Mouse (Mus musculus) hindbrain, embryonic 10.5 days (tissue): ENCODE data around the gene Lsamp. TPM values are rescaled to one million over a fixed set of nuclear protein-coding genes. Genes with fewer than 3 reads are reported as not detected.

Source experiments
- DNase-seq: peaks from one replicate; pipeline ENCODE4 v3.0.0-alpha.2; 2017; ENCODE audit warnings: low spot score
- H3K27ac ChIP-seq: fragments of 300-500 bp; sonication (generic); 2 replicates; pipeline ENCODE4 v1.5.1; 2016; ENCODE audit warnings: mild to moderate bottlenecking, moderate library complexity
- H3K27me3 ChIP-seq: fragments of 300-500 bp; sonication (generic); 2 replicates; pipeline ENCODE4 v1.6.1; 2016; ENCODE audit warnings: mild to moderate bottlenecking; ENCODE audit not compliant: poor library complexity, insufficient read depth, severe bottlenecking
- H3K36me3 ChIP-seq: fragments of 300-500 bp; sonication (generic); 2 replicates; pipeline ENCODE4 v1.6.1; 2016; ENCODE audit warnings: mild to moderate bottlenecking, moderate library complexity
- H3K4me1 ChIP-seq: fragments of 300-500 bp; sonication (generic); replicated peaks from 2 replicates; pipeline ENCODE4 v1.6.1; 2016; ENCODE audit warnings: mild to moderate bottlenecking
- H3K4me3 ChIP-seq: fragments of 300-500 bp; sonication (generic); 2 replicates; pipeline ENCODE4 v1.5.1; 2016; ENCODE audit warnings: mild to moderate bottlenecking, moderate library complexity
- H3K9me3 ChIP-seq: fragments of 300-500 bp; sonication (generic); 2 replicates; pipeline ENCODE4 v1.6.1; 2016; ENCODE audit warnings: mild to moderate bottlenecking, moderate library complexity
- WGBS: fragments of 180-500 bp; shearing (Covaris S2); methylation state at CpG from one replicate; pipeline ENCODE4 v1.1.7; 2016; 5-methylcytosine and 5-hydroxymethylcytosine counted together
- polyA plus RNA-seq: library from polyadenylated mRNA; unstranded; fragments of >200 nt; fragmentation: Nextera tagmentation; extraction: Ambion mirVana; gene quantifications from 2 replicates; pipeline ENCODE4 v1.2.1, GENCODE M21; 2016

Lsamp gene
- polyA plus RNA-seq, 1 experiment from 2014 or later = 17.2 TPM

DNA sequence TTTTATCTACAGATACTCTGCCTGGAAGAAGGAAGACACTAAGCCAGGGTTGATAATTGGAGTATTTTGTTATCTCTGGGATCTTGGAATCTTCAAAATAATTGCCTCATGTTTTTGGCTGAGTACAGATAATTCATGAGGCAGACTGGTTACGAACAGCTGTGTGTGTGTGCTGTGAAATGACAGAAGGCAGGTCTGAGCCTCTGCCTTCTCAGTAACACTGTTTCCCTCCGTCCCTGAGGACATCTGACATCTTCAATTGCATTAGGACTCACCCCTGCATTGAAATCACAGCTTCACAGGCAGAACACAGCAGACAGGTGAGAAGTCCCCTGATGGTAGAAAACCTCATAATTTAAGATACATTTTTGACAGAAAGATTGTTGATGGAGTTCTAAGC, 323.5 kb downstream of the Lsamp start:
- H3K4me1 ChIP-seq = no peaks in the 10 kb centered on the region
- H3K27ac ChIP-seq = no peak overlapping the region
- no peak overlapping the region for H3K4me3 ChIP-seq
- 64% methylated on average over 2 of the region's 2 CpGs for WGBS
- H3K36me3 ChIP-seq = no peaks in the 10 kb centered on the region
- no peaks in the 10 kb centered on the region for H3K27me3 ChIP-seq
- H3K9me3 ChIP-seq = no peaks in the 10 kb centered on the region
- DNase-seq = no peak

DNA sequence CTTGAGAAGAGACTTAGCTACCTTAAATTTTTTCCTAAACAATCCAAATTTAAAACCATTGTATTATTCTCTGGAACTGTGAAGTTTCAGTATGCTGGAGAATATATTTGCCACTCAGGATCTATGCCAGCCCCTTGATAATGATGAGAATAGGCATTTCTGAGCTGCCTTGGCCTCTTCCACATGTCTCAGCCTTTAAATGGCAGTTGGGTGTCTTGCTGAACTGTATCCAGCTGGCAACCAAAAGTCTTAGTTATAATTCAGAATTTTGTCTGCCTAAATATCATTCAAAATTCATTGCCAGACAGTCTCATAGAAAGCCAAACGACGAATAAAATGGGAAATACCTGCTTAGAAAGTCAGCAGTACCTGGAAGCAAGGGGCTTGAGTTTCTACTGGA, 332.0 kb downstream of the Lsamp start:
- no peak overlapping the region for H3K4me3 ChIP-seq
- 94% methylated on average over 2 of the region's 2 CpGs for WGBS
- no peaks in the 10 kb centered on the region for H3K27me3 ChIP-seq
- H3K27ac ChIP-seq = no peak overlapping the region
- no peak for DNase-seq
- H3K9me3 ChIP-seq = no peaks in the 10 kb centered on the region
- no peaks in the 10 kb centered on the region for H3K4me1 ChIP-seq
- H3K36me3 ChIP-seq = no peaks in the 10 kb centered on the region

DNA sequence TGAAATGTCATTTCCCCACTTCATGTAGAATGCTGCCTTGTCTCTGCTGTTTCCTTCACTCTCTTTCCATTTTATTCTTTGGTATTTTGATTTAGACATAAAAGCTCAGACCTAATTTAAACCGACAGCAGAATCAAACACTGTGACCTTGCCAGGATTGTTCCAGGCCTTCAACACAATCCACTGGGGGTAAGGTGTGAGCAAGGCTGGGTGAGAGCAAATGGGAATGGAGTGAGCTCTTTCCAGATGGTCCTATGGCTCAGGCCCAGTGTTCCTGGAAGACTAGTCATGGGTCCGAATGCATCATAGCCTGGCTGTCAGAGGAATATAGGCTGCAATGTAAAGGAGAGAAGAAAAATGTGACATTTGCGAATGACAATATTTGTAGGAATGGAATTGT, 340.6 kb downstream of the Lsamp start:
- 89% methylated on average over 3 of the region's 3 CpGs for WGBS
- no peaks in the 10 kb centered on the region for H3K4me1 ChIP-seq
- no peaks in the 10 kb centered on the region for H3K9me3 ChIP-seq
- H3K27ac ChIP-seq = no peak overlapping the region
- no peaks in the 10 kb centered on the region for H3K36me3 ChIP-seq
- H3K27me3 ChIP-seq = no peaks in the 10 kb centered on the region
- DNase-seq = no peak
- H3K4me3 ChIP-seq = no peak overlapping the region

DNA sequence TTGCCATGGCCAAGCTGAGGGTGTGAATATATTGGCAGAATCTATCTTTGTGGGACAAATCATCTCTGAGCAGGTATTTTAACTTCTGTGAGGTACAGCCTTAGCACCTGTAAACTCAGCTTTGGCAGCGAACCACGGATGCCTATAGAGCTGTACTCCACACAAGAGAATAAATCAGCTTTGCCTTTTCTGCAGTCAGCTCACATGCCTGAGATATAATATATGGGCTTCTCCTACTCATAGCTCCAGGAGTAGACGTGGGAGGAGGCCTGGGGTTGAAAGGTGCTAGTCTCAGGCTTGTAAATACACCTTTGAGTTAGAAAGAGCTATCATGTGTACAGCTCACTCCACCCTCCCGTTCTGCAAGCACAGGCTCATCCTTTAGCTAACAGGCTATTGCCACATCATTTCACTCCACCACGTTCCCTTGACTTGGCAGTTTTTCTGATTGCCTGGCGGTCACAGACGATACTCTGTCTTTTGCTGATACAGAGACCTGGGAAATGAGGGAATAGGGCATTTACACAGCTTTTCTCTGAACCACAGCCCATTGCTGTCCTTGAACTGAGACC, 344.2 kb downstream of the Lsamp start:
- Histone ChIP-seq H3K9me3 (no peaks in the 10 kb centered on the region), H3K36me3 (no peaks in the 10 kb centered on the region), H3K27me3 (no peaks in the 10 kb centered on the region), H3K27ac (no peak overlapping the region), H3K4me3 (no peak overlapping the region), H3K4me1 (no peaks in the 10 kb centered on the region)
- 88% methylated on average over 7 of the region's 7 CpGs for WGBS
- no peak for DNase-seq

DNA sequence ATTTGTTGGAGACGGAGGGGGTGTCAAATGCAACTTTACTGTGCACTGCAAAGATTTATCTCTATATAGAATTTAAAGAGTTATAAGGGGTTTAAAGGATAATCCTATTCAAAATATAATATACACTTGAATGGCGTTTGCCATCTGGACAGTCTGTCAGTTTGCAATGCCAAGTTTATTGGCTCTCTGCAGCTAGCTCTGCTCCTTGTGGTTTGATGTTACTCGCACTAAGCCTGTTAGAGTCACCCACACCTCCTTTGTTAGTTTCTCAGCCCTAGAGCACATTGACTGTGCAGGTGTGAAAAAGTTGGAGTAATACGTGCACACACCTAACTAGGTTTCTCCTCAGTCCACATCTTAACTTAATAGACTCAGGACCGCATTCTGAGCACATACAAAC, 385.5 kb downstream of the Lsamp start:
- Histone ChIP-seq H3K36me3 (no peaks in the 10 kb centered on the region), H3K27ac (no peak overlapping the region), H3K9me3 (no peaks in the 10 kb centered on the region), H3K27me3 (no peaks in the 10 kb centered on the region), H3K4me1 (no peaks in the 10 kb centered on the region), H3K4me3 (no peak overlapping the region)
- no peak for DNase-seq
- 90% methylated on average over 5 of the region's 5 CpGs for WGBS

DNA sequence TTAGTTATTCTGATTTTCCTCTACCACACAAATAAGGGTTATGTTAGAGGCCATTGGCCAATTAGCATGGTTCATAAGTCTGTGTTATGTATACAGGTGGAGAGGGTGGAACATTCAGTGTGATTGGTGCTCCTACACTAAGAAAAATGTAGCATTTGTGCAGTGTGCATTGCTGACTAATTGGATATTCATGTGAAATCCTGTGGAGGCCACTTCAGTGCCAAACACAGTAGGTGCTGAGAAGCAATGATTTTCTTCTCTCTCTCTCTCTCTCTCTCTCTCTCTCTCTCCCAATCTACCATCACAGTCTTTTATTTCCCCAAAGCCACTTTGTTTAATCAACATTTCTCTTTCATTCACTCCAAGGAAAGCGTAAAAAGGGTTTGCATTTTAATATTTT, 387.1 kb downstream of the Lsamp start:
- Histone ChIP-seq H3K36me3 (no peaks in the 10 kb centered on the region), H3K27ac (no peak overlapping the region), H3K4me1 (no peaks in the 10 kb centered on the region), H3K27me3 (no peaks in the 10 kb centered on the region), H3K4me3 (no peak overlapping the region), H3K9me3 (no peaks in the 10 kb centered on the region)
- 87% methylated on average over 1 of the region's 1 CpGs for whole genome bisulfite sequencing
- DNase-seq = no peak

DNA sequence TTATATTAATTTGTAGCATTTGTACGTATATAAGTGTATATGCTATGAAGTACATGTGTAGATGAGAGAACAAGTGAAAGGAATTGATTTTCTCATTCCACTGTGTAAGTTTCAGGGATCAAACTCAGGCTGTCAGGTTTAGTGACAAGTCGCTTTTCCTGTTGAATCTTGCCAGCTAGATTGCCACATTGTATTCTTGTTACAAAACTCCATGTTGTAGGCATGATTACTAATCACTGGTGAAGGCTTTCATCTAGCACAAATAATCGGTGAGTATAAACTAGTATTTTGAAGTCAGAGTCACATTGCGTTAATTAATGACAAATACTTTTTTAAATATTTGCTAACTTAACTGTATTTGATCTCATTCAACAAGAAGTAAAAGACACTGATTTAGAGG, 391.2 kb downstream of the Lsamp start:
- WGBS = 92% methylated on average over 4 of the region's 4 CpGs
- no peak for DNase-seq

DNA sequence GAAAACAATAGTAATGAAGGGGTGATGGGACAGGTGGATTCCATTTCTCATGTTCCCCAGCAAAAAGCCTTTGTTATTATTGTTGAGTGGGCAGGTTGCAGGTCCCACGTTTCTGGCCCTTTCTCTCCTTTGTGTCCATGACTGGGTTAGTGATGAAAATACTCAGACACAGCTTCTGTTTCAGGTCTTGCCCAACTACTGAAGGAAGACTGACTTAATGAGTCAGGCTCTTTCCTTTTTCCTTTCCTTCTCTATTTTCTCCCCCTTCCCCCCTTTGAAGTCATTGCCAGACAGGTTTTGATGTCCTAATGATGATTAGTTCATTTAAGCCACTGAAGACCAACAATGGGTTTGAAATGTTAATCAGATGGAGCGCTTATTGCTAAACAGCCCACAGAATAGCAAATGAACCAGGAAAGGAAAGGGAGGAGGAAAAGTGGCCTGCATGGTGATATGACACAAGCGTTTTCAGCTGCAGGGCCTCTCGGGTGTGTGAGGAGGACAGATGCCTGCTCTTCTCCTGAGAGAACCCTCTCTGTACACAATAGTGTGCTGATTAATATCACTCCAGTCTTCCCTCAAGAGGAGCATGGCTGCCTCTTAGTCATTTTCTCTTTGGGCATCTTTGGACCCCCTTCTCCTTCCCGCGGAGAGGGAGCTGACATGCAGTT, 393.1 kb downstream of the Lsamp start:
- Histone ChIP-seq H3K9me3 (no peaks in the 10 kb centered on the region), H3K36me3 (no peaks in the 10 kb centered on the region), H3K4me3 (no peak overlapping the region), H3K4me1 (no peaks in the 10 kb centered on the region), H3K27me3 (no peaks in the 10 kb centered on the region), H3K27ac (no peak overlapping the region)
- DNase-seq = no peak
- WGBS = 80% methylated on average over 6 of the region's 6 CpGs

More for the DNA sequence above, 391.2 kb downstream of the Lsamp start:
- Histone ChIP-seq H3K9me3 (no peaks in the 10 kb centered on the region), H3K4me3 (no peak overlapping the region), H3K4me1 (no peaks in the 10 kb centered on the region), H3K36me3 (no peaks in the 10 kb centered on the region), H3K27ac (no peak overlapping the region), H3K27me3 (no peaks in the 10 kb centered on the region)

DNA sequence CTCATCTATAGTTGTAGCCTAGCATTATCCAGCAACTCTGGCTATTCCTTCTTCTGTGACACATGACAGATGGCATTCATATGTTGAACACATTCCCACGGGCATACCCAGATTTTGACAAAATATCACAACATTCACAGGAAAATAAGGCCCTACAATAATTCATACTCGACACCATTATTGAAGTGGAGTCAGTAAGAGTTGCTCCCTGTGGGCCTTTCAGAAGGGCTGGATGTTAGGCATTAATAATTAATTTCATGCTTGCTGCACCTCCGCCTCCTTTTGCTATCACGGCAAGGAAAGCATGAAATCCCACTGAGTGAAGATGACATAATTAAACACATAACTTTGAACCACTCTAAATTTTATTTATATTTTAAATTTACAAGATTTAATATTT, 407.9 kb downstream of the Lsamp start:
- H3K4me1 ChIP-seq = no peaks in the 10 kb centered on the region
- no peak overlapping the region for H3K4me3 ChIP-seq

DNA sequence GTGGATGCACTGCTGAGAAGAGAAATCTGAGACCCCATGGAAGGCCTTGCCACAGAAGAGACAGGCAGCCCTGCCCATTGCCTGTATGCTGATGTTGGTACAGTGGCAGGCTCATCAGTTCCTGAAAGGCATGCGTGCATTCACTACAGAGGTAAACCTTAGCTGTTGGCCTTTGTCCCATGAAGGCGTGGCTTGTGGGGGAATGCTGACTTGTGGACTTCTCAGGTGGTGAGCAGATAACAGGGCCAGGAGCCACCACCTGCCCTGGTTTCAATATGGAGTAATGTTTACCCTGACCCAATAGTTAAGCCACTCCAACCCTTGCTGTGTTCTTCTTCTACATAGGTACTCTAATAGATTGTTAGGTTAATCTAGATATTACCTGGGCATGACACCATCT, 415.4 kb downstream of the Lsamp start:
- Histone ChIP-seq H3K4me1 (no peaks in the 10 kb centered on the region), H3K9me3 (no peaks in the 10 kb centered on the region), H3K4me3 (no peak overlapping the region), H3K27ac (no peak overlapping the region), H3K36me3 (no peaks in the 10 kb centered on the region), H3K27me3 (no peaks in the 10 kb centered on the region)
- WGBS = 79% methylated on average over 2 of the region's 2 CpGs
- no peak for DNase-seq

More for the DNA sequence above, 407.9 kb downstream of the Lsamp start:
- Histone ChIP-seq H3K9me3 (no peaks in the 10 kb centered on the region), H3K36me3 (no peaks in the 10 kb centered on the region), H3K27me3 (no peaks in the 10 kb centered on the region), H3K27ac (no peak overlapping the region)
- WGBS = 49% methylated on average over 4 of the region's 4 CpGs
- DNase-seq = no peak

DNA sequence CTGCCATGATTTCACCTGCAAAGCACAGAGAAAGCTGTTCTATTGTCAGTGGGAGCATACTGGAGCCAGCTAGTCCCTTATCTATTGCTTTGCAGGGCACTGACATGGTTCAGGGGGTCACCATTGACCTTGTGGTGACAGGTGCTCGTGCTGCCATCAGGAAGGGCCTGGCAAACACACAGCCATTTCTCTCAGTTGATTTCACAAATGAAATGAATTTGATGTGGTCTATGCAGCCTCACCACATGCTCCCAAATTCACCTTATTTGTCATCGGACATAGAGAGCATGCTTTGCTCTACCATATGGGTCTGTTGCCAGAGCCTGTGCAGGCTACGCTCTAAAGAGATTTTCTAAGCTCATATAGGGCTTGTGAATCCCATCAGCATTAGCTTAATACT, 450.1 kb downstream of the Lsamp start:
- H3K4me3 ChIP-seq = no peak overlapping the region
- no peaks in the 10 kb centered on the region for H3K4me1 ChIP-seq
- 83% methylated on average over 3 of the region's 3 CpGs for WGBS
- no peak overlapping the region for H3K27ac ChIP-seq
- DNase-seq = no peak
- H3K36me3 ChIP-seq = no peaks in the 10 kb centered on the region
- no peaks in the 10 kb centered on the region for H3K9me3 ChIP-seq
- no peaks in the 10 kb centered on the region for H3K27me3 ChIP-seq

DNA sequence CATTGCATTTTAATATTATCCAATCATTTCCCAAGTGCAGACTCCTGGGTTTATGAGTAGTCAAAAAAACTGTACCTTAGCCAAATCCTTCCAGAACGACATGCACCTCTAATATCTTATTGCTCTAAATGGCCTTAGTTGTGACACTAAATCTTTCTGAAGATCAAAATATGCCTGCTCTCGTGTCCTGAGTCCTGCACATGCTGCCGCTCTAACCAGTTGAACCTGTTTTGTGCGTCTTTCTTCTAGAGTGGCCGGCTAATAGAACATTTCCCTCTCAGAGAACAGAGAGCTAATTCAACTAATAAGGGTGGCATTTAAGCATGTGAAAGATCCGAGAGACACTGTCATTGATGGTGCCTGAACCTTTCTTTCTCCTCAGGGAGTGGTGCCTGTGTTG, 452.3 kb downstream of the Lsamp start:
- no peak overlapping the region for H3K27ac ChIP-seq
- H3K9me3 ChIP-seq = no peaks in the 10 kb centered on the region
- DNase-seq = no peak
- no peak overlapping the region for H3K4me3 ChIP-seq
- H3K4me1 ChIP-seq = no peaks in the 10 kb centered on the region
- no peaks in the 10 kb centered on the region for H3K27me3 ChIP-seq
- H3K36me3 ChIP-seq = no peaks in the 10 kb centered on the region
- 77% methylated on average over 6 of the region's 6 CpGs for WGBS

DNA sequence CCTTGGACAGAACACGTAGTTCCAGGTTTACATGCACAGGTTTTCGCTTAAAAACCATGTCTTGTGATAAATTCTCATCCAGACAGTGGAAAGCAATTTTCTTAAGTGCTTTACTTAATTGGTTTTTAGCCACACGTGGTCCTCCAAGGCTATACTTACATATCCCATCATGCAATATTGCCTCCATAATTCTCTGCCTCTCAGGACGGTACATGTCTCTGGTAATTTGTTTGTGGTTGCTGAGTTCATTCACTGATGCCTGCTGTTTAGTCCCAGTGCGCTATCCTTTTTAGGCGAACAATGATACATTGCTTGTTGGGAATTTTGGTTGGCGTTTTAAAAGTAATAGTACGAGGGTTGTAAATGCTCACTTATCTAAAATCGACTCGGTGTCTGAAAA, 453.7 kb downstream of the Lsamp start:
- DNase-seq = no peak
- no peaks in the 10 kb centered on the region for H3K36me3 ChIP-seq
- no peaks in the 10 kb centered on the region for H3K4me1 ChIP-seq
- no peaks in the 10 kb centered on the region for H3K27me3 ChIP-seq
- no peak overlapping the region for H3K4me3 ChIP-seq
- no peak overlapping the region for H3K27ac ChIP-seq
- H3K9me3 ChIP-seq = no peaks in the 10 kb centered on the region
- 92% methylated on average over 10 of the region's 10 CpGs for WGBS

DNA sequence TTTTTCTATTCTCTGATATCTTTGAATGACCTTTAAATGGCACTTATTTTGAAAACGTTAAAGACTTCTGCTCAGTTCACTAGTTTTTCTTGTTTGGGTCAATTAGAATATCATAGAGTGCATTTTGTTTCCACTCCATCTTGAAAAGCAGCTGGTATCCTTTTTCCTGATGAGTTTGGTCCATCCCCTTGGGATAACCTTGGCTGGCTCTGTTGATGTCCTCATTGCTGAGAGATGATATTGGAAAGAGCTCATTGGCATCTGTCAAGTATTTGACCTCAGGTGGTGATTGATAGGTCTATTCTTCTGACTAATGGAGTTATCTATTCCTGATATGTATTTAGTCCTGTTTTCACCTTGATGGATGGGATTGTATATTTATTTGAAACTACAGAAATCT, 454.7 kb downstream of the Lsamp start:
- Histone ChIP-seq H3K4me1 (no peaks in the 10 kb centered on the region), H3K27me3 (no peaks in the 10 kb centered on the region), H3K4me3 (no peak overlapping the region), H3K9me3 (no peaks in the 10 kb centered on the region), H3K36me3 (no peaks in the 10 kb centered on the region), H3K27ac (no peak overlapping the region)
- 77% methylated on average over 1 of the region's 1 CpGs for WGBS
- no peak for DNase-seq
